Mouse (Mus musculus) bone marrow macrophage, adult 2 months (primary cell): ENCODE results near the gene Emc10. TPM values are rescaled to one million over a fixed set of nuclear protein-coding genes. Genes with fewer than 3 reads are reported as not detected.

Source experiments
- H3K27ac ChIP-seq: 2 replicates; pipeline ENCODE4 v1.5.1; 2012; ENCODE audit warnings: low read depth, low read length; ENCODE audit not compliant: insufficient read depth
- H3K4me1 ChIP-seq: 2 replicates; pipeline ENCODE4 v1.6.1; 2012; ENCODE audit warnings: low read length; ENCODE audit not compliant: control insufficient read depth, insufficient read depth
- H3K4me3 ChIP-seq: 2 replicates; pipeline ENCODE4 v1.5.1; 2012; ENCODE audit warnings: mild to moderate bottlenecking, low read length, moderate library complexity; ENCODE audit not compliant: insufficient read depth
- CTCF ChIP-seq: IDR thresholded peaks from 2 replicates; pipeline ENCODE4 v1.5.1; 2012; ENCODE audit warnings: low read depth, mild to moderate bottlenecking, low read length, moderate library complexity
- POLR2A ChIP-seq: IDR thresholded peaks from 2 replicates; pipeline ENCODE4 v1.6.1; 2012; ENCODE audit warnings: mild to moderate bottlenecking, low read depth, low read length, borderline replicate concordance
- polyA plus RNA-seq: library from polyadenylated mRNA; stranded (reverse); fragments of >200 nt; gene quantifications from 2 replicates; pipeline ENCODE4 v1.2.4, GENCODE M21; 2012; ENCODE audit not compliant: missing spikeins, insufficient read depth, insufficient read length

Gene Emc10
- polyA plus RNA-seq, 1 experiment: 89.3 TPM

GRCm38 (mm10) chr7:44446070-44446855 lies 50.1 kb downstream of the Emc10 start:
- H3K4me3 ChIP-seq: no peak overlapping the region
- no peak overlapping the region for H3K27ac ChIP-seq
- no peaks in the 10 kb centered on the region for H3K4me1 ChIP-seq
- TF ChIP-seq POLR2A (no peak), CTCF (no peak)

DNA sequence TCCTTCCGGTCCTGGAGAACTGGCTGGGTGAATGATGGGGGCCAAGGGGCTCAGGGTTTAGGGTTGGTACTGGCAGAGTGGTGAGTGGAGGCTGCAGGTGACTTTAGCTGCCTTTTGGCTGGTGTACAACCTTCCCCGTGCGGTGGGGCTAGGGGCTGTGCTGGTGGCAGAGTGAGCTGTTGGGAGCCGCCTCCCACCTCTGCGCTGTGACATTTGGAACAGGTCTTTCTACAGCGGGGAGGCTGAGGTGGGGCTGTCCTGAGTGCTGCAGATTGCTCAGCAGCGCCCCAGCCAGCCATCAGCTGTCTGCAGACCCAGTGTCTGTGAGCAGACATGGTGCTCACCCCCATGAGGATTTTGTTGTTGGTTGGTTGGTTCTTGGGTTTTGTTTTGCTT lies 50.8 kb downstream of the Emc10 start:
- Histone ChIP-seq H3K27ac (no peak overlapping the region), H3K4me1 (no peaks in the 10 kb centered on the region), H3K4me3 (no peak overlapping the region)
- TF ChIP-seq CTCF: no peak
- TF ChIP-seq POLR2A: no peak

- H3K27ac ChIP-seq: no peak overlapping the region
- H3K4me3 ChIP-seq: no peak overlapping the region
- TF ChIP-seq POLR2A (no peak), CTCF (no peak)
- no peaks in the 10 kb centered on the region for H3K4me1 ChIP-seq
Observed at GRCm38 (mm10) chr7:44444886-44445527, 51.3 kb downstream of the Emc10 start.

DNA sequence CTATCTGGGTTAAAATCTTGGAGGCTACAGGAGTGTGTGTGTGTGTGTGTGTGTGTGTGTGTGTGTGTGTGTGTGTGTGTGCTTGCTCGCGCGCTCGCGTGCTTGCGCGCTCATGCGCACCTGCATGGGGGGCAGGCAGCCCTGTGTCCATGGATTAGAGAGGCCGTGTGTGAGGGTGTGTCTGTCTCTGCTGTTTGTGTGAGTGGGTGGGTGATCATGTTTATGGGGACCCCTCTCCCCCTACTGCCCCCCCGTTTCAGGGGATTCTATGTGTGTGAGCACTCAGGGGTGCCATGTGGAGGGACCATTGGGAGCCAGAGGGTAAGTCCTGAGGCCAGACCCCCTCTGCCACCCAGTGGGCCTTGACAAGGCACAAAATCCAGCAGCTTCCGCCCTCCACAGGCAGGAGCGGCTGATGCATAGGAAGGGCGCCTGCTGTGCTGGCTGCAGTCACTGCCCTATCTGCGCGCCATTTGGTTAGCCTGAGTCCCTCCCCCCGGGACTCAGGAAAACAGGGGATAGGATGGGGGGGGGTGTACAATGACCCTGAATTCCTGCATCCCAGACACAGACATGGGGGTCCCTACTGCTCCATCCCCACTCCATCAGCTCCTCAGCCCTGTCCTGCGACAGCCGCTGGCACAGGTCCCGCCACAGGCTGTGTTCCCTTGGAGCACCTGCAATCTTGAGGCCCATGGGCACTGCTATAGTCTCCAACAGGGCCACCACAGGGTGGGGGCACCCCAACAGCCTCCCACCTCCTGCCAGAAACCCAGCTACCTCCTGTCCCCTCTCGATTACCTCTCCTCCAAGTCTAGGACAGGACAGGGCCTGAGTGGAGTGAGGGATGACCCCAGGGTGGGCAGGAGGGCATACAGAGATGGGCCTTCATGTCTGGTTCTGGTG lies 52.8 kb downstream of the Emc10 start:
- Histone ChIP-seq H3K4me3 (no peak overlapping the region), H3K4me1 (no peaks in the 10 kb centered on the region), H3K27ac (no peak overlapping the region)
- TF ChIP-seq CTCF (no peak), POLR2A (no peak)

DNA sequence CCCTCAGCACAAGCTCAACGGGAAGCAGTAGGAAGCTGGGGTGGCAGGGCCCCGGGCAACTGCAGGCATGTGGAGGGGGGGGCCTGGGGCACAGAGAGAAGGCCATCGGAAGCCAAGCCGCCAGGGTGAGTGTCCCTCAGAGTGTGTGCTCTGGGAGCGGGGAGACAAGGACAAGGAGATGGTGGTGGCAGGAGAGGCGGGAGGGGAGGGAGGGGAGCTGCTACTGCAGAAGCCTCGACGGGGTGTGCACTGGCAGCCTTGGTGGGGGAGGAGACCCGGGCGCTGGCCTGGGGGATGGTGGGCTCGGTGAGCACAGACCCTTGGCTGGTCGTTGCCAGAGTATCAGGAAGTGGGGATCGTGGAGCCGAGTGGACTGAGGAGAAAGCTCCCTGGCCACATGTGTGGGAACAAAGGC lies 53.9 kb downstream of the Emc10 start:
- no peak overlapping the region for H3K4me3 ChIP-seq
- H3K27ac ChIP-seq: no peak overlapping the region
- TF ChIP-seq POLR2A (no peak), CTCF (no peak)
- H3K4me1 ChIP-seq: no peaks in the 10 kb centered on the region

- TF ChIP-seq CTCF (no peak), POLR2A (no peak)
- no peak overlapping the region for H3K4me3 ChIP-seq
- H3K27ac ChIP-seq: no peak overlapping the region
- no peaks in the 10 kb centered on the region for H3K4me1 ChIP-seq
Observed at GRCm38 (mm10) chr7:44441648-44442109, 54.6 kb downstream of the Emc10 start.

- no peak overlapping the region for H3K4me3 ChIP-seq
- no peaks in the 10 kb centered on the region for H3K4me1 ChIP-seq
- no peak for TF ChIP-seq POLR2A
- no peak for TF ChIP-seq CTCF
- H3K27ac ChIP-seq: no peak overlapping the region
Observed at GRCm38 (mm10) chr7:44441180-44441579, 55.1 kb downstream of the Emc10 start.

DNA sequence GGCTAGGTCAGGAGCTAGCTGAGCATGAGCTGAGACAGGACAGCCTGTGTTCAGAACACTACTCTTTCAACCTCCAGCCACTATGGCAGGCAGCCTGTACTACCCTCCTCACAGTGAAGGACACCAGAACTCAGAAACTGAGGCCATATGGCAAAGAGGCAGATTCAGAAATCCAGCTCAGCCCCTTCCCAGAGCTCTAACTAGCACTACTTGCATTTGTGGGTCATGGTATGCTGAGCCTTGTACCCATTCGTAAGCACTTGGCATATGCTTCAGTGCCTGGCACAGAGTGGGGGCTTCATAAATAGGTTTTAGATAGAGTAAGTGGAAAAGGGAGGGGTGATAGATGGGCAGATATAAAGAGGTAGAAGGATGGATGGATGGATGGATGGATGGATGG lies 55.9 kb downstream of the Emc10 start:
- H3K4me1 ChIP-seq: no peaks in the 10 kb centered on the region
- TF ChIP-seq POLR2A (no peak), CTCF (no peak)
- no peak overlapping the region for H3K4me3 ChIP-seq
- no peak overlapping the region for H3K27ac ChIP-seq

Other genes starting within 250 kb of the Emc10 start
- gene 1700028J19Rik, start 249.8 kb downstream of the Emc10 start, polyA plus RNA-seq: 1.0 and 1.6 TPM in 2 replicates
- 18.4 and 21.7 TPM in 2 replicates for gene 2410002F23Rik, start 249.8 kb downstream of the Emc10 start, polyA plus RNA-seq
- not detected in 2 replicates for gene Acp4, start 239.2 kb downstream of the Emc10 start, polyA plus RNA-seq
- gene Gm15517, start 235.1 kb downstream of the Emc10 start, polyA plus RNA-seq: not detected in 2 replicates
- gene Clec11a, start 189.6 kb downstream of the Emc10 start, polyA plus RNA-seq: 0.19 TPM in 1 of 2 replicates, not detected in the other
- not detected in 2 replicates for gene Shank1, start 186.3 kb downstream of the Emc10 start, polyA plus RNA-seq
- 0.62 and 0.89 TPM in 2 replicates for gene Syt3, start 112.4 kb downstream of the Emc10 start, polyA plus RNA-seq
- gene 1700008O03Rik, start 110.7 kb downstream of the Emc10 start, polyA plus RNA-seq: 1.2 TPM in 1 of 2 replicates, not detected in the other
- gene Lrrc4b, start 67.5 kb downstream of the Emc10 start, polyA plus RNA-seq: not detected in 2 replicates
- gene Aspdh, start 31.1 kb downstream of the Emc10 start, polyA plus RNA-seq: not detected in 2 replicates
- gene Josd2, start 28.5 kb downstream of the Emc10 start, polyA plus RNA-seq: 46.7 and 51.3 TPM in 2 replicates
- 2.1 and 2.9 TPM in 2 replicates for gene Fam71e1, start 52 bp upstream of the Emc10 start, polyA plus RNA-seq
- gene Mybpc2, start 28.1 kb upstream of the Emc10 start, polyA plus RNA-seq: not detected in 2 replicates
- 0.32 and 0.43 TPM in 2 replicates for gene Spib, start 35.5 kb upstream of the Emc10 start, polyA plus RNA-seq
- 18.7 and 25.8 TPM in 2 replicates for gene Pold1, start 52.3 kb upstream of the Emc10 start, polyA plus RNA-seq
- gene Nr1h2, start 57.4 kb upstream of the Emc10 start, polyA plus RNA-seq: 98.8 and 104 TPM in 2 replicates
- gene Napsa, start 75.9 kb upstream of the Emc10 start, polyA plus RNA-seq: 218 and 224 TPM in 2 replicates
- gene Kcnc3, start 94.1 kb upstream of the Emc10 start, polyA plus RNA-seq: 0.36 and 1.6 TPM in 2 replicates
- gene Myh14, start 174.3 kb upstream of the Emc10 start, polyA plus RNA-seq: not detected in 2 replicates
- gene Izumo2, start 212.2 kb upstream of the Emc10 start, polyA plus RNA-seq: not detected in 2 replicates